Mouse (Mus musculus): ENCODE measurements around the gene Mex3d.

Gene Mex3d

DNA sequence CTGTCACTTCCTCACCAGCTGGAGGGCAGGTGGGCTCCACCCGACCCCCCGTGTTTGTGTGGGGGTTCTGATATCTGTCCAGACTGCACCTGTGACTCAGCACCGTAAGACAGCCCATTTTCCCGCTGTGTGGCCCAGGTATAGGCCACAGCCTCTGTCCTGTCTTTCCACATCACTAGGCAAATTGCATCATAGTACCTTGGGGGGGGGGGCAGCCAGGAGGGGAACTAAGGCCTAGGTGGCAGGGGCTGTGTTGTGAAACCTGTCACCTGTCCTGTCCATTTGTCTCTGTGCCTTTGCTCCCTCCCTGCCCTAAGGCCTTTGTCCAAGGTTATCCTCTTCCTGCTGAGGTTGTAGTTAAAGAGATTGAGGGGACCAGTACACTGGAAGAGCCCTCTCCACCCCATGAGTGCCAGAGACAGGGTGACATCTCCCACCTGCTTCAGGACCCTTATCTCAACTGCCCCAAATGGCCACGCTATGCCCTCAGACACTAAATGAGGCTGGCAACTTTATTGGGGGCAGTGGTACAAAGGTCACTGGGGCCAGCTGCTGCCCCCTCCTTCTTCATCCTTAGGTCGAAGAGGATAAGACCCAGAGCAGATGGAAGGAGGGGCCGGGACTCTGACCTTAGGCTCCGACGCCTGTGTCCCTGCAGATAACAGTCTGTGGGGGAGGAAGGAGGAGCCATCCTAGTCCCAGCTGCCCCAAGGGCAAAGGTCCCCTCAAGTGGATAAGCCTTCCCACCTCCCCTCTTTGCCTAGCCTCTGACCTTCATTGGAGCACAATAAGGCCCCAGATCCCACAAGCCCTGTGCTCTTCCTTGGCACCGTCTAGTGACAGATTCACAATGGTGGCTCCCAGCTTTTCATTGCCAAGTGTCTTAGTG is 55.6 kb downstream of the Mex3d start:
- peak; percentile 83 for DNase-seq (ENCODE audit: low read depth, low spot score)

DNA sequence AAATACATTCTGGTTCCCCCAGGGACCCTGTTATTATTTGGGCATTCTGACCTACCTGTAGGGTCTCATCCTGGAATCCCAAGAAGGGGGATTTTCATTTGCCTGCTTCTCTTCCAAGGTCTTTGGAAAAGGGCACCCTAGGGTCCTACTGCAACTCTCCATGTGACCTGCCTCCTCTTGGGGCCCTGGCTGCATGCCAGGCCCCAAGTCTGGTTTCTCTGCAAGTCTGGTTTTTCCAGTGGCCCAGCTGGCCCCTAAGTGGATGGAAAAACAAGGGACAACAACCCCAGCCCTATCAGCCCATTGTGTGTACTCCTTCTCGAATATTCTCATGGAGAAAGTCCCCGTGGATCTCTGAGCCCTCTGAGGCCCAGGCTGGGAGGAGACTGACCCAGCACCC is 56.6 kb downstream of the Mex3d start:
- no peak for DNase-seq (ENCODE audit: low read depth, low spot score)
